Mouse (Mus musculus) cerebellum, adult 8-10 months (tissue): ENCODE data around the gene Kif19a.

Source experiments
- DNase-seq: peaks from one replicate; pipeline ENCODE4 v3.0.0; 2022

Gene Kif19a

DNA sequence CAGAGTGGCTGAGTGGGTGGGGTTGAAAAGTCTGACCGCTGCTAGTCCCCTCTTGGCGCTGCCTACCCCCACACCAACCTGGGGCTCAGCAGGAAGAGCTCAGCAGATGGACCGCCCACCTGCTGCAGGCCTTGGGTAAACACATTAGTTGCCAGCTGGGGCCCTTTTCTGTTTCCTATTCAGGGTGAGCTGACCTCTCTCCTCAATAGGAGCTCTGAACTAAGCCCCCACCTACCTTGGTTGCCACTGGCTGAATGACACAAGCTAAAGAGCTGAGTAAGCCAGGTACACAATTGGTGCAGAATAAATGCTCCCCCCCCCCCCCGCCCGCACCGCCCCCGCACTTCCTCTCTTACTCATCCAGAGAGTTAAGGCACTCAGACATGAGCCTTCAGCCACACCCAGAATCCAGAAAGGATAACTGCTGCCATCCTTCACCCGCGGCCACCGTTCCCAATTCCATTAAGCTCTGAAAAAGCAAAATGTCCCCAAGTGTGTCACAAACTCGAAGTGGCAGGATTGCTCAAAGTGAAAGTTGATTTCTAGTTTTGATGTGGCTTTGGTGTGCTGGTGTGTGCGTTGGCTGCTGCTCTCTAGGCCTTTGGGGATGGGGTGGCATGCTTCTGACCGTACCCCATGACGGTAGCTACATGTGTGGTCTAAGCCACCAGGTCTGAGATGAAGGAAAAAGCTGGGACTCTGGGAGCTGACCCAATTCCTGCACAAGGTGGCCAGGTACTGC lies 42.7 kb downstream of the Kif19a start:
- DNase-seq, result no peak

DNA sequence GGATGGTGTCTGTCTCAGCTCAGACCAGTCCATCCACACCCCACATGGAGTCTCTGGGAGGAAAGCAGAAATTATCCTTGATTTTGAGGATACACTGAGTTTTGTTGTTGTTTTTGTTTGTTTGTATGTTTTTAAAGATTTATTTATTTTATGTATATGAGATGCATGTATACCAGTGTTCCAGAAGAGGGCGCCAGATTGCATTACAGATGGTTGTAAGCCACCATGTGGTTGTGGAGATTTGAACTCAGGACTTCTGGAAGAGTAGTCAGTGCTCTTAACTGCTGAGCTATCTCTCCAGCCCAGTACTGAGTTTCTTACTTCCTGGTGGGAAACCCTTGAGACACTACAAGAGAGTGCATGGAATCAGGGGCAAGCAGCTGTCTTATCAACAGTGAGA lies 44.2 kb downstream of the Kif19a start:
- DNase-seq, result no peak

GRCm38 (mm10) chr11:114810344-114810743 lies 45.2 kb downstream of the Kif19a start:
- no peak for DNase-seq

DNA sequence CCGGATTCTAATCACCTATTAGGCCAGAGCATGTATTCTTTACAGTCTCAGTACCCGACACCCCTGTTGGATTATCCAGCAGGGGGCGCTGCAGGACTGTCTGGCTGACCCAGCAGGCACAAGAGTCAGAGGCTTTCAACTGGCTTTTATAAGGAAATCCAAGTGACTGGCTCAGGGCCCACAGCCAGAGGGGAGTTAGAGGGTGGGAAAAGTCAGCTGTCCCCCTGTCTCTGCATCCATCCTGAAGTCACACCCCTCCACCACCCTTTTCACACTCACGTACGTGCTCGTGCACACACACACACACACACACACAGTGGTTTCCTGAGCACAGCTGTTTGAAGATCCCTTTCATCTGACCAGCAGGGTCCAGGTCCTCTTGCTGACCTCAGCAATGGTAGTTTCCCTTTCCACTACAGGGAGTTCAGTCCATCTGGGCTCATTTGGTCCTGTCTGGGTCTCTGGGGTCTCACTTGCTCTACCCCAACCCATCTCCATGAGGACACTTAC lies 47.6 kb downstream of the Kif19a start:
- peak; percentile 97 for DNase-seq

- no peak for DNase-seq
Measured at GRCm38 (mm10) chr11:114814873-114815592, 49.8 kb downstream of the Kif19a start.

- DNase-seq, result no peak
Measured at GRCm38 (mm10) chr11:114816934-114817333, 51.7 kb downstream of the Kif19a start.

DNA sequence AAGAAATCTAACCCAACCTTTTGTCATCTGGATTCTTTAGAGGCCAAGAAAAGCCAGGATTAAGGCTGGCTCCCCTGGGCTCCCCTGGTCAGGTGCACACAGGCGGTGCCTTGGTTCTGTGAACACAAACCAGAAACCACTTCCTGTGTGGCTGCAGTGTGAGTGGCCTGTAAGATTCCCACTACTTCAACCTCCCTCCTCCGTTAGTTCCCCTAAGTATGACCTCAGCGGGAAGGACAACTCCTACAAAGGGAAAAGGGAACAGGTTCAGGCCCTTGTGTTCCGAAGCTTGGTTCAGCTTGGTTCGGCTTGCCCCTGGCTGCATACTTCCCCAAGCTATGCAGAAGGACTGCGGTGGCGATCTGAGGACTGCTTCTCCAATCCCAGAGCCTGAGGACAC lies 53.0 kb downstream of the Kif19a start:
- no peak for DNase-seq

GRCm38 (mm10) chr11:114819110-114819509 lies 53.9 kb downstream of the Kif19a start:
- DNase-seq, result no peak

- no peak for DNase-seq
Measured at GRCm38 (mm10) chr11:114820444-114820843, 55.3 kb downstream of the Kif19a start.

DNA sequence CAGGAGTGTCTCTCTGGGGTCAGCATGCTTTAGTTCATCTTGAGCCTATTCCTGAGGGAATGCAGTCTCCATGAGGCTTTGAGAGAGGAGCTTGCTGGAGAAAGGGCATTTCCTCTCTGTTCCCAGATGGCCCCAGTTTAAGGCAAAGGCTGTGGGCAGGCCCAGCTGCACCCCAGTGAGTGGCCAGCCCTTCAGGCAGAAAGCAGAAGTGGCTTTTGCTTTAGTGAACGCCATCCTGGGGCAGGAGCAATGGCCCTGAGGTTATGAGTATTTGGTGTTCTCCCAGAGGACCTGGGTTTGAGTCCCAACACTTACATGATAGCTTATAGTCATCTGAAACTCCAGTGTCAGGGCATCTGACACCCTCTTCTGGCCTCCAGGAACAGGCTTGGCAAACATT lies 56.1 kb downstream of the Kif19a start:
- DNase-seq, result no peak

DNA sequence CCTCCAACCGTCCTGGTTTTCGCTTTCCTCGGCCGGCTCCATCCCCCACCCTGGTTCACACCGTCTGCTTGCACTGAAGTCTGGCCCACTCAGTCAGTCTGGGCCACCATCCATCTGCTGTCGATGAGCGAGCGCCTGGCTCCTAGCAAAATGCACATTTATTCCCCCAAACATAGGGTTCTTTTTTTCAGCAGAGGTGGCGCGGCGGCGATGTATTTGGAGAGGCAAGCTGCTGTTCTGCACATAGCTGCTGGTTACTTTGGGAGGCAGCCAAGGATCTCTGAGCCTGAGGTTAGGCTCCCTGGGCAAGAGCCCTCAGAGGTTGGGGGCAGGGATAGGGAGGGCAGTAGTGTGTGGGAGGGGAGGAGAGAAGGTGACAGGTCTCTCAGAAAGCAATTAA lies 57.5 kb downstream of the Kif19a start:
- peak; percentile 76 for DNase-seq

- no peak for DNase-seq
Measured at GRCm38 (mm10) chr11:114823199-114823725, 58.1 kb downstream of the Kif19a start.

DNA sequence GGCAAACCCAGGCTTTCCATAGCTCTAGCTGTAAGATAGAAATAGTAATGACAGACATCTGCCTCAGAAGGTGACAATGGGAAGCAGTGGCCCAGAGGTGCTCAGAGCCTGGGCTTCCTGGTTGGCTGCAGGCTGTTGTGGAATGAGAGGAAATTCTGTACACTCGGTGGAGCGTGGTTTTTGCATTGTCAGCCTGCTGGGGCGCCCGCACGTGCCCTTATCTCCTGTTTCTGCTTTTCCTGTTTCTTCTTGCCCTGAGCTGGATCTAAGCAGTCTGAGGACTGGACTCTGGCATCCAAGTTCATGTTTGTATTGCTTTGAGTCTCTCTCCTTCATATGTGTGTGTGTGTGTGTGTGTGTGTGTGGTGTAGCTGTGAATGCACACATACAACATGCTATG lies 61.5 kb downstream of the Kif19a start:
- DNase-seq, result peak; percentile 18

DNA sequence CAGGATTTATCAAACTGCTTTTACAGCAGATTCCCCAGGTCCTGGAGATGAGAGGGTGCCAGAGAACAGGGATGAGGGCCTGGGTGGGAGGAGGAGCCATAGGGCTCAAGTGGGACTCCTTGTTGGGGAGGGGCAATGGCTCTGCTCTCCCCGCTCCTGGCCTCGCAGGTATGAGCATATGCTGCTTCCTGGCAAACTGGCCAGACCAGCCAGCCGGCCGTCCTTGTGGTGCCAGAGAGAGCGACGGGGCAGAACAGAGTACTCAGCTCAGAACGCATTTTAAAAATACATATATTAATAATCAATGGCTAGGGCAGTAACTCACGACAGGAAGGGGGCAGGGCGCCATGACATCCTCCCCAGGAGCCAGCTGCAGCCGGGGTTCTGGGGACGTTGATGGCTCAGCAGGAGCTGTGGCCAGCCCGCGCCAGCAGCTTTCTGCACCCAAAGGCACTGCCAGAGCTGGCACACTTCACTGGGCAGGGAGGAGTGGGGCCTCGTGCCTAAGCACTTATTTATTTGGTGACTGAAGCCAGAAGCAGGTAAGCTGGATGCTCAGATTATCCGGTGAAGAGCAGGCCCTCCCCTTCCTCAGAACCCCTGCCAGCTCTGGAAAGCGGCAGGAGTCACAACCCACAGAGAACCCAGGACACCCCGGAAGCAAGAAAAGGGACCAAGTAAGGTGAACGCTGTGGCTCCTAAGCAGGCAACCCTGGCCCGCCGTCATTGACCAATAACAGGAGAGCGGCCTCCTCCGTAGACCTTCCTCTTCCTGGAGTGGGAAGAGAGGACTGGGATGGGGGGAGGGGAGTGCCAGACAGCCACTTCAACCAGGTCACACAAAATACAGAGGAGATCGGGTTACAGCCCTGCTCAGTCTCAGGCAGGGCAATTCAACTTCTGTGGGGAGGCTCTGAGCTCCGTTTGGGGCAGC lies 64.6 kb downstream of the Kif19a start:
- DNase-seq, result peak; percentile 90

GRCm38 (mm10) chr11:114830433-114830773 lies 65.2 kb downstream of the Kif19a start:
- DNase-seq, result no peak

DNA sequence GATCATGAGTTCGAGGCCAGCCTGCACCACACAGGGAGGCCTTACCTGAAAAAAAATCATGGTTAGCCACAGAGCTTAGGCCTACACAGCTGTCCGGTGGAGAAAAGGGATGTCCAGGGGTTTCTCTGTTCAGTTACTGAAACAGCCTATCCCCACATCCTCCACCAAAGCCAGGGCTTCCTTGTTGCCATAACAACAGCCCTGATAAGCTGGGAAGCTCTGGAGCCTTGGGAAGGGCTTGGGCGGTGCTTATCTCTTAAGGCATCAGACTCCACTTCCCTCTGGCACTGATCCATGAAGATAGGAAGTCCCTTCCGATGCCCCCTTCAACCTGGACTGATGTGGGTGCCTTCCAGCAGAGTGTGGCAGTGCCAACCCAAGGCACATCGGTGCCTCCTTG lies 68.0 kb downstream of the Kif19a start:
- no peak for DNase-seq
